Mouse (Mus musculus) heart, adult 2 months (tissue): ENCODE data around the gene Usp43. TPM values are rescaled to one million over a fixed set of nuclear protein-coding genes. Genes with fewer than 3 reads are reported as not detected.

Experiments
- DNase-seq, 2 experiments: peaks; one replicate each; pipeline ENCODE4 v3.0.0; 2021
- H3K27ac ChIP-seq: fragments of 200-600 bp; 2 replicates; pipeline ENCODE4 v1.8.1; 2022
- H3K27me3 ChIP-seq: fragments of 200-500 bp; 2 replicates; pipeline ENCODE4 v1.6.1; 2012; ENCODE audit warnings: mild to moderate bottlenecking, low read length, inconsistent platforms, mixed read lengths; ENCODE audit not compliant: control insufficient read depth, insufficient read depth
- H3K36me3 ChIP-seq: fragments of 200-500 bp; 2 replicates; pipeline ENCODE4 v1.6.1; 2012; ENCODE audit warnings: low read length, inconsistent platforms; ENCODE audit not compliant: control insufficient read depth, insufficient read depth
- H3K4me1 ChIP-seq: fragments of 200-500 bp; 2 replicates; pipeline ENCODE4 v1.6.1; 2011; ENCODE audit warnings: low read length; ENCODE audit not compliant: control insufficient read depth, insufficient read depth
- H3K4me3 ChIP-seq: fragments of 200-600 bp; 2 replicates; pipeline ENCODE4 v1.8.1; 2022
- H3K79me2 ChIP-seq: fragments of 200-500 bp; replicated peaks from 2 replicates; pipeline ENCODE4 v1.6.1; 2012; ENCODE audit warnings: mild to moderate bottlenecking, inconsistent platforms, low read length, moderate library complexity, mixed read lengths; ENCODE audit not compliant: control insufficient read depth, insufficient read depth
- H3K9ac ChIP-seq: fragments of 200-500 bp; 2 replicates; pipeline ENCODE4 v1.6.1; 2012; ENCODE audit warnings: low read depth, mild to moderate bottlenecking, control low read depth, inconsistent platforms, low read length, mixed read lengths
- CTCF ChIP-seq: fragments of 200-600 bp; IDR thresholded peaks from 2 replicates; pipeline ENCODE4 v1.8.1; 2022; ENCODE audit warnings: antibody characterized with exemption, mild to moderate bottlenecking, moderate library complexity
- EP300 ChIP-seq: fragments of 200-500 bp; IDR thresholded peaks from 2 replicates; pipeline ENCODE4 v1.6.1; 2011; ENCODE audit warnings: low read depth, low read length, control low read depth; ENCODE audit not compliant: insufficient read depth
- POLR2A ChIP-seq: fragments of 200-500 bp; IDR thresholded peaks from 2 replicates; pipeline ENCODE4 v1.6.1; 2011; ENCODE audit warnings: mild to moderate bottlenecking, low read depth, low read length, control low read depth; ENCODE audit not compliant: insufficient read depth
- WGBS: fragments of 180-500 bp; shearing (Covaris S2); methylation state at CpG from one replicate; pipeline ENCODE4 v1.1.7; 2018; 5-methylcytosine and 5-hydroxymethylcytosine counted together
- intact Hi-C: fragments of 180-260 bp; cut with DNase I; formaldehyde crosslinking; loops from one replicate; pipeline ENCODE4 v1.15.1; 2025
- polyA plus RNA-seq: library from polyadenylated mRNA; depleted of rRNA; stranded (reverse); fragments of >200 nt; gene quantifications from 2 replicates; pipeline ENCODE4 v1.2.3, GENCODE M21; 2012
- total RNA-seq, 2 experiments: library from RNA; stranded (reverse); gene quantifications; 2 replicates each; pipeline ENCODE4 v1.2.3; 2021

The Usp43 gene
- total and polyA plus RNA-seq, 3 experiments, result 1.1 to 1.7 (median 1.6) TPM

GRCm38 (mm10) chr11:67964110-67964509, 42.2 kb upstream of the Usp43 start:
- H3K27me3 ChIP-seq, result no peaks in the 10 kb centered on the region
- no peak for DNase-seq
- TF ChIP-seq CTCF (peak; percentile 42), EP300 (no peak)
- no peak overlapping the region for H3K4me3 ChIP-seq
- no peaks in the 10 kb centered on the region for H3K36me3 ChIP-seq
- WGBS, result 55% methylated on average over 6 of the region's 6 CpGs
- H3K27ac ChIP-seq, result no peak overlapping the region
- intact Hi-C loops, result loop anchor here (2.0 kb wide), 1 partner anchor 67 kb away; no protein-coding TSS in a partner anchor
- no peak overlapping the region for H3K9ac ChIP-seq
- 0 out of 2 replicates have a peak, but pooled peaks cover 2% of the 10 kb centered on the region for H3K4me1 ChIP-seq
- H3K79me2 ChIP-seq, result no peaks in the 10 kb centered on the region

GRCm38 (mm10) chr11:67954413-67954812, 32.5 kb upstream of the Usp43 start:
- 78% methylated on average over 6 of the region's 6 CpGs for WGBS
- DNase-seq, result no peak
- TF ChIP-seq POLR2A (no peak), CTCF (no peak), EP300 (no peak)

GRCm38 (mm10) chr11:67953604-67954003, 31.7 kb upstream of the Usp43 start:
- intact Hi-C loops, result no loop called here
- 83% methylated on average over 5 of the region's 5 CpGs for WGBS
- Histone ChIP-seq H3K4me3 (no peak overlapping the region), H3K27ac (no peak overlapping the region), H3K9ac (no peak overlapping the region), H3K27me3 (no peaks in the 10 kb centered on the region), H3K36me3 (no peaks in the 10 kb centered on the region), H3K4me1 (no peaks in the 10 kb centered on the region), H3K79me2 (no peaks in the 10 kb centered on the region)
- TF ChIP-seq POLR2A (no peak), EP300 (no peak), CTCF (no peak)
- DNase-seq, result no peak

More at GRCm38 (mm10) chr11:67954413-67954812, 32.5 kb upstream of the Usp43 start:
- Histone ChIP-seq H3K36me3 (no peaks in the 10 kb centered on the region), H3K27me3 (no peaks in the 10 kb centered on the region), H3K9ac (no peak overlapping the region), H3K4me1 (no peaks in the 10 kb centered on the region), H3K27ac (no peak overlapping the region), H3K4me3 (no peak overlapping the region), H3K79me2 (no peaks in the 10 kb centered on the region)
- intact Hi-C loops, result no loop called here

GRCm38 (mm10) chr11:67949475-67949874, 27.5 kb upstream of the Usp43 start:
- 82% methylated on average over 9 of the region's 9 CpGs for WGBS
- no peak for TF ChIP-seq CTCF
- no peak for TF ChIP-seq EP300
- no peak for TF ChIP-seq POLR2A
- no peaks in the 10 kb centered on the region for H3K36me3 ChIP-seq
- no peak for DNase-seq
- peaks cover 2% of the 10 kb centered on the region for H3K4me1 ChIP-seq
- no peak overlapping the region for H3K27ac ChIP-seq
- no peaks in the 10 kb centered on the region for H3K79me2 ChIP-seq
- intact Hi-C loops, result no loop called here
- H3K4me3 ChIP-seq, result no peak overlapping the region
- H3K27me3 ChIP-seq, result no peaks in the 10 kb centered on the region
- H3K9ac ChIP-seq, result no peak overlapping the region

- Histone ChIP-seq H3K79me2 (no peaks in the 10 kb centered on the region), H3K27ac (no peak overlapping the region), H3K27me3 (no peaks in the 10 kb centered on the region), H3K9ac (no peak overlapping the region), H3K4me1 (peaks cover 2% of the 10 kb centered on the region), H3K4me3 (no peak overlapping the region), H3K36me3 (no peaks in the 10 kb centered on the region)
- intact Hi-C loops, result no loop called here
- 38% methylated on average over 3 of the region's 3 CpGs for WGBS
- DNase-seq, result no peak
- TF ChIP-seq CTCF (no peak), EP300 (no peak), POLR2A (no peak)
Observed at GRCm38 (mm10) chr11:67948229-67948628, 26.3 kb upstream of the Usp43 start.

- no peak for DNase-seq
- 90% methylated on average over 3 of the region's 3 CpGs for WGBS
- H3K36me3 ChIP-seq, result no peaks in the 10 kb centered on the region
- no peak overlapping the region for H3K27ac ChIP-seq
- no peaks in the 10 kb centered on the region for H3K4me1 ChIP-seq
- H3K9ac ChIP-seq, result no peak overlapping the region
- H3K4me3 ChIP-seq, result no peak overlapping the region
- intact Hi-C loops, result no loop called here
- no peak for TF ChIP-seq POLR2A
- TF ChIP-seq CTCF, result no peak
- no peak for TF ChIP-seq EP300
- H3K79me2 ChIP-seq, result no peaks in the 10 kb centered on the region
- H3K27me3 ChIP-seq, result no peaks in the 10 kb centered on the region
Observed at GRCm38 (mm10) chr11:67932156-67932555, 10.2 kb upstream of the Usp43 start.
